Mouse (Mus musculus): ENCODE measurements around the gene Commd7. TPM values are rescaled to one million over a fixed set of nuclear protein-coding genes. Genes with fewer than 3 reads are reported as not detected.
A peak's percentile ranks its signal among the peaks of the same experiment; 100 is the strongest.

The Commd7 gene
- polyA plus RNA-seq, 1 experiment from 2014 or later: 43.5 TPM

- Histone ChIP-seq H3K27ac (no peak overlapping the region), H3K79me2 (ENCODE audit: inconsistent target) (no peaks in the 10 kb centered on the region), H3K36me3 (ENCODE audit: inconsistent target) (no peaks in the 10 kb centered on the region), H3K4me3 (ENCODE audit: inconsistent target) (peak overlapping the region; percentile 20; the same call in 1 of the 2 replicates)
- 41% methylated on average over 14 of the region's 14 CpGs for WGBS (ENCODE audit: missing documents)
These were observed 16.3 kb upstream of the Commd7 start for GRCm38 (mm10) chr2:153648773-153649297.

- 87% methylated on average over 6 of the region's 6 CpGs for WGBS (ENCODE audit: missing documents)
- no peak overlapping the region for H3K4me3 ChIP-seq (ENCODE audit: inconsistent target)
These were observed 10.4 kb upstream of the Commd7 start for GRCm38 (mm10) chr2:153642999-153643398.

GRCm38 (mm10) chr2:153642496-153642895 lies 9.9 kb upstream of the Commd7 start:
- H3K4me3 ChIP-seq (ENCODE audit: inconsistent target): no peak overlapping the region
- H3K36me3 ChIP-seq (ENCODE audit: inconsistent target): no peaks in the 10 kb centered on the region
- H3K27ac ChIP-seq: no peak overlapping the region
- whole genome bisulfite sequencing (ENCODE audit: missing documents): 49% methylated on average over 3 of the region's 3 CpGs
- H3K79me2 ChIP-seq (ENCODE audit: inconsistent target): no peaks in the 10 kb centered on the region

More at GRCm38 (mm10) chr2:153642999-153643398, 10.4 kb upstream of the Commd7 start:
- Histone ChIP-seq H3K36me3 (ENCODE audit: inconsistent target) (no peaks in the 10 kb centered on the region), H3K79me2 (ENCODE audit: inconsistent target) (no peaks in the 10 kb centered on the region), H3K27ac (no peak overlapping the region)

DNA sequence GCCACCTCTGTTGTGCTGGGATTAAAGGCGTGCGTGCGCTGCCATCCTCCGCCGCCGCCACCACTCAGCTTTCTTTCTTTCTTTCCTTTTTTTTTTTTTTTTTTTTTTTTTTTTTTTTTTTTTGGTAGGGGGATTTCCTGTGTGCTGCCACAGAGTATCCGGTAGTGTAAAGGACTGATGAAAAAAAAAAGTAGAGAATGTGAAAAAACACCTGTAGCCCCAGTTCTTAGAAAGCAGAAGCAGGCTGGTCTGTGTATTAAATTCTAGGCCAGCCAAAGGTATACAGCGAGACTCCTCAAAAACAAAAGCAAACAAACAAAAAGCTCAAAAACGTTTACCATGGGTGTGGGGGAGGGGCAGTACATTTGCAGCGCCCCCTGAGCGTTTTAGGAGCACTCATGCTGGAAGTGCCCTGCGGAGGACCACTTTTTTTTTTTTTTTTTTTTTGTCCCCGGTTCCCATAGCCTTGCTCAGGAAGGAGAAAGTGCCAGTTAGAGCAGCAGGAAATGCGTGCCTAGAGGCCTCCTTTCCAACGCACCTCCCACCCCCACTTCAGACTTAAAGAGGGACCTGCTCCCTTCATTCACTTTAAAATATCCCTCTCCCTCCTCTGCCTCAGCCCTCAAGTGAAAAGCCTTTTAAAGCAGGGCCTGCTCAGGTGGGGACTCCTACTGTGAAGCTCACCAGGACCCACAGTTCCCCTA lies 6.5 kb upstream of the Commd7 start:
- no peak overlapping the region for H3K4me3 ChIP-seq (ENCODE audit: inconsistent target)
- H3K36me3 ChIP-seq (ENCODE audit: inconsistent target): no peaks in the 10 kb centered on the region
- H3K27ac ChIP-seq: no peak overlapping the region
- no peaks in the 10 kb centered on the region for H3K79me2 ChIP-seq (ENCODE audit: inconsistent target)
- 31% methylated on average over 9 of the region's 15 CpGs for WGBS (ENCODE audit: missing documents)

- H3K4me3 ChIP-seq (ENCODE audit: inconsistent target): no peak overlapping the region
- peaks cover 32% of the 10 kb centered on the region for H3K79me2 ChIP-seq (ENCODE audit: inconsistent target)
- WGBS (ENCODE audit: missing documents): 99% methylated on average over 5 of the region's 5 CpGs
- H3K27ac ChIP-seq: no peak overlapping the region
- H3K36me3 ChIP-seq (ENCODE audit: inconsistent target): peaks cover 10% of the 10 kb centered on the region; the same call in 1 of the 2 replicates
These were observed 678 bp upstream of the Commd7 start for GRCm38 (mm10) chr2:153633259-153633658.

DNA sequence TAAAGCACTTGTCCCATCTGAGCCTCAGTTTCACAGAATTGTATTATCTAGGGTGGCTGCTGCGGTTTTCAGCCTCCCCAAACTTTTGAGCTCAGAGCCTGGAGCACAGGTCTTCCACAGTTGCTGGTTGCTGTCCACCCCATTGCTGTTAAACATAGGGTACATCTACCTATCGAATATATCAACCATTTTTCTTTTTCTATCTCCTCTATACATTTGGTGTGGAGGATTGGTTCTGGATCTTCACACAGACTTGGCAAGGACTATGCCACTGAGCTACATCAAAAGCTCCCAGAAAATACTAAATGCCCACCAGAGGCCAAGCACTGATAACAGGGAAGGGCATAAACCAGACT lies 268 bp upstream of the Commd7 start:
- Histone ChIP-seq H3K36me3 (ENCODE audit: inconsistent target) (peaks cover 14% of the 10 kb centered on the region; the same call in 1 of the 2 replicates), H3K79me2 (ENCODE audit: inconsistent target) (peaks cover 32% of the 10 kb centered on the region), H3K4me3 (ENCODE audit: inconsistent target) (peak overlapping the region; percentile 68; the same call in 1 of the 2 replicates), H3K27ac (peak overlapping the region; percentile 39; the same call in 1 of the 2 replicates)
- 6% methylated on average over 2 of the region's 2 CpGs for WGBS (ENCODE audit: missing documents)

GRCm38 (mm10) chr2:153630950-153631349 lies 1.6 kb downstream of the Commd7 start:
- Histone ChIP-seq H3K27ac (no peak overlapping the region), H3K4me3 (ENCODE audit: inconsistent target) (no peak overlapping the region), H3K79me2 (ENCODE audit: inconsistent target) (peaks cover 32% of the 10 kb centered on the region), H3K36me3 (ENCODE audit: inconsistent target) (peaks cover 32% of the 10 kb centered on the region; the same call in 1 of the 2 replicates)
- WGBS (ENCODE audit: missing documents): 60% methylated on average over 3 of the region's 3 CpGs

DNA sequence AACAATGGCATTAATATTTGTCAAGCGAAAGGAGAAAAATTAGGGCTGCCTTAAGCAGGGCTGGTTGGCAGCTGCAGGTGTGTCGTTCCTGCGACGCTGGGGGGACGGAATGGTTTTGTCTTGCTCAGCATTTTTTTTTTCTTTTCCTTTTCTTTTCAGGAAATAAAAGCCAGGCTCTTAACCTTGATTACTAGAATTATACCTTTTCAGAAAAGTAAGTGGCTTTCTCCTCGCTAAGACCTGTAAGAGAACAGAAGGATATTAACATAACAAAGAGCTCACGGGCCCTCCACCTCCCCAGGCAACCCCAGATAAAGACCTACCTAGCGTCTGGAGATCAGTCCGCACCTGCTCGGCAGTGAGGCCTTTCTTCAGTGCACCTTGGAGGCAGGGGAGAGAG lies 10.1 kb downstream of the Commd7 start:
- Histone ChIP-seq H3K36me3 (ENCODE audit: inconsistent target) (peaks cover 94% of the 10 kb centered on the region), H3K27ac (no peak overlapping the region), H3K4me3 (ENCODE audit: inconsistent target) (no peak overlapping the region), H3K79me2 (ENCODE audit: inconsistent target) (no peaks in the 10 kb centered on the region; the same call in 1 of the 2 replicates)
- 96% methylated on average over 8 of the region's 10 CpGs for WGBS (ENCODE audit: missing documents)

GRCm38 (mm10) chr2:153618889-153619288 lies 13.7 kb downstream of the Commd7 start:
- Histone ChIP-seq H3K27ac (no peak overlapping the region), H3K79me2 (ENCODE audit: inconsistent target) (no peaks in the 10 kb centered on the region), H3K36me3 (ENCODE audit: inconsistent target) (peaks cover 70% of the 10 kb centered on the region), H3K4me3 (ENCODE audit: inconsistent target) (no peak overlapping the region)
- 38% methylated on average over 10 of the region's 10 CpGs for WGBS (ENCODE audit: missing documents)

GRCm38 (mm10) chr2:153618439-153618838 lies 14.1 kb downstream of the Commd7 start:
- H3K36me3 ChIP-seq (ENCODE audit: inconsistent target): peaks cover 66% of the 10 kb centered on the region
- H3K4me3 ChIP-seq (ENCODE audit: inconsistent target): no peak overlapping the region
- 60% methylated on average over 6 of the region's 6 CpGs for WGBS (ENCODE audit: missing documents)
- no peak overlapping the region for H3K27ac ChIP-seq
- H3K79me2 ChIP-seq (ENCODE audit: inconsistent target): no peaks in the 10 kb centered on the region

- 96% methylated on average over 3 of the region's 3 CpGs for WGBS (ENCODE audit: missing documents)
- no peak overlapping the region for H3K27ac ChIP-seq
- H3K4me3 ChIP-seq (ENCODE audit: inconsistent target): no peak overlapping the region
- no peaks in the 10 kb centered on the region for H3K79me2 ChIP-seq (ENCODE audit: inconsistent target)
- peaks cover 50% of the 10 kb centered on the region for H3K36me3 ChIP-seq (ENCODE audit: inconsistent target)
These were observed 15.7 kb downstream of the Commd7 start for GRCm38 (mm10) chr2:153616893-153617292.

GRCm38 (mm10) chr2:153612594-153613281 lies 19.8 kb downstream of the Commd7 start:
- Histone ChIP-seq H3K36me3 (ENCODE audit: inconsistent target) (0 out of 2 replicates have a peak, but pooled peaks cover 9% of the 10 kb centered on the region), H3K4me3 (ENCODE audit: inconsistent target) (no peak overlapping the region), H3K79me2 (ENCODE audit: inconsistent target) (no peaks in the 10 kb centered on the region), H3K27ac (no peak overlapping the region)
- 66% methylated on average over 3 of the region's 3 CpGs for WGBS (ENCODE audit: missing documents)

GRCm38 (mm10) chr2:153611743-153612142 lies 20.8 kb downstream of the Commd7 start:
- no peak overlapping the region for H3K27ac ChIP-seq
- no peaks in the 10 kb centered on the region for H3K79me2 ChIP-seq (ENCODE audit: inconsistent target)
- 0 out of 2 replicates have a peak, but pooled peaks cover 2% of the 10 kb centered on the region for H3K36me3 ChIP-seq (ENCODE audit: inconsistent target)
- H3K4me3 ChIP-seq (ENCODE audit: inconsistent target): no peak overlapping the region
- 100% methylated on average over 1 of the region's 1 CpGs for whole genome bisulfite sequencing (ENCODE audit: missing documents)

GRCm38 (mm10) chr2:153611241-153611630 lies 21.3 kb downstream of the Commd7 start:
- Histone ChIP-seq H3K27ac (no peak overlapping the region), H3K4me3 (ENCODE audit: inconsistent target) (no peak overlapping the region), H3K79me2 (ENCODE audit: inconsistent target) (no peaks in the 10 kb centered on the region), H3K36me3 (ENCODE audit: inconsistent target) (no peaks in the 10 kb centered on the region)
- 56% methylated on average over 7 of the region's 7 CpGs for WGBS (ENCODE audit: missing documents)
